Mouse (Mus musculus) erythroblast, embryonic 14.5 days (primary cell): ENCODE results near the gene Pla2g4c. TPM values are rescaled to one million over a fixed set of nuclear protein-coding genes. Genes with fewer than 3 reads are reported as not detected.
"Not testable (repeated sequence)": the region's sequence is repeated elsewhere in the genome, so short reads cannot be mapped to it uniquely, and the experiment has no call there.

ENCODE experiments used
- H3K27me3 ChIP-seq: 2 replicates; pipeline ENCODE4 v1.6.1; 2012; ENCODE audit warnings: inconsistent platforms; ENCODE audit not compliant: control insufficient read depth
- H3K36me3 ChIP-seq: 2 replicates; pipeline ENCODE4 v1.6.1; 2012; ENCODE audit warnings: mild to moderate bottlenecking, inconsistent platforms; ENCODE audit not compliant: control insufficient read depth
- H3K4me1 ChIP-seq: 2 replicates; pipeline ENCODE4 v1.6.1; 2012; ENCODE audit warnings: inconsistent platforms; ENCODE audit not compliant: control insufficient read depth
- H3K4me3 ChIP-seq: replicated peaks from 2 replicates; pipeline ENCODE3; 2012; ENCODE audit warnings: moderate library complexity, mild to moderate bottlenecking, inconsistent platforms
- H3K9me3 ChIP-seq: 2 replicates; pipeline ENCODE4 v1.6.1; 2012; ENCODE audit warnings: low read length, inconsistent platforms, mixed read lengths; ENCODE audit not compliant: control insufficient read depth
- GATA1 ChIP-seq: IDR thresholded peaks from 2 replicates; pipeline ENCODE4 v1.6.1; 2012; ENCODE audit warnings: low read length, inconsistent platforms, mixed read lengths
- TAL1 ChIP-seq: IDR thresholded peaks from 3 replicates; pipeline ENCODE4 v1.6.1; 2012; ENCODE audit warnings: low read length, inconsistent platforms, mixed read lengths
- polyA plus RNA-seq: library from polyadenylated mRNA; stranded (reverse); fragments of >175 nt; gene quantifications from 2 replicates; pipeline ENCODE4 v1.2.3, GENCODE M21; 2012

The Pla2g4c gene
- polyA plus RNA-seq = 0.05 and 0.06 TPM in 2 replicates

GRCm38 (mm10) chr7:13324316-13324715 lies at the start of gene Pla2g4c:
TSS of gene Pla2g4c (plus strand) at chr7:13324655.
- Histone ChIP-seq H3K4me3 (no peak within 1 kb of the TSS), H3K36me3 (peaks cover 72% of the 10 kb centered on the region), H3K4me1 (peaks cover 21% of the 10 kb centered on the region), H3K9me3 (no peaks in the 10 kb centered on the region), H3K27me3 (no peaks in the 10 kb centered on the region)
- TF ChIP-seq TAL1 (no peak), GATA1 (no peak)

GRCm38 (mm10) chr7:13277081-13277480 lies 47.4 kb upstream of the Pla2g4c start, which contains the start of gene Lig1:
TSS of gene Lig1 (plus strand) at chr7:13277283.
- H3K4me3 ChIP-seq = peak within 1 kb of the TSS; percentile 65
- peaks cover 64% of the 10 kb centered on the region for H3K36me3 ChIP-seq
- TF ChIP-seq TAL1 = no peak
- TF ChIP-seq GATA1 = no peak
- H3K4me1 ChIP-seq = peaks cover 37% of the 10 kb centered on the region
- no peaks in the 10 kb centered on the region for H3K9me3 ChIP-seq
- H3K27me3 ChIP-seq = no peaks in the 10 kb centered on the region

GRCm38 (mm10) chr7:13277833-13278232 lies 46.6 kb upstream of the Pla2g4c start:
- TF ChIP-seq GATA1 (peak; percentile 29; the same call in 1 of the 2 replicates), TAL1 (peak; percentile 44; the same call in 2 of the 3 replicates)
- Histone ChIP-seq H3K36me3 (peaks cover 72% of the 10 kb centered on the region), H3K4me1 (peaks cover 38% of the 10 kb centered on the region), H3K9me3 (no peaks in the 10 kb centered on the region), H3K4me3 (peak overlapping the region; percentile 65), H3K27me3 (no peaks in the 10 kb centered on the region)

GRCm38 (mm10) chr7:13278308-13278891 lies 46.1 kb upstream of the Pla2g4c start, which contains the start of gene Zswim9:
TSS of gene Zswim9 (minus strand) at chr7:13278721.
- peak within 1 kb of the TSS; percentile 65 for H3K4me3 ChIP-seq
- peaks cover 40% of the 10 kb centered on the region for H3K4me1 ChIP-seq
- no peak for TF ChIP-seq GATA1
- no peak for TF ChIP-seq TAL1
- H3K27me3 ChIP-seq = no peaks in the 10 kb centered on the region
- no peaks in the 10 kb centered on the region for H3K9me3 ChIP-seq
- peaks cover 76% of the 10 kb centered on the region for H3K36me3 ChIP-seq

GRCm38 (mm10) chr7:13278957-13279356 lies 45.5 kb upstream of the Pla2g4c start:
- Histone ChIP-seq H3K36me3 (peaks cover 76% of the 10 kb centered on the region), H3K4me1 (peaks cover 40% of the 10 kb centered on the region), H3K4me3 (peak overlapping the region; percentile 65)
- H3K27me3 ChIP-seq, H3K9me3 ChIP-seq: not testable (repeated sequence)

GRCm38 (mm10) chr7:13288621-13289020 lies 35.8 kb upstream of the Pla2g4c start:
- Histone ChIP-seq H3K27me3 (no peaks in the 10 kb centered on the region), H3K36me3 (peaks cover 100% of the 10 kb centered on the region), H3K4me3 (no peak overlapping the region), H3K9me3 (no peaks in the 10 kb centered on the region), H3K4me1 (no peaks in the 10 kb centered on the region)
- TF ChIP-seq GATA1 (no peak), TAL1 (no peak)

- H3K36me3 ChIP-seq = peaks cover 100% of the 10 kb centered on the region
- H3K9me3 ChIP-seq = no peaks in the 10 kb centered on the region
- TF ChIP-seq GATA1 = no peak
- TF ChIP-seq TAL1 = no peak
Observed at GRCm38 (mm10) chr7:13290041-13290675, 34.3 kb upstream of the Pla2g4c start.

GRCm38 (mm10) chr7:13291370-13291769 lies 33.1 kb upstream of the Pla2g4c start:
- no peak for TF ChIP-seq GATA1
- TF ChIP-seq TAL1 = no peak
- Histone ChIP-seq H3K36me3 (peaks cover 100% of the 10 kb centered on the region), H3K4me1 (no peaks in the 10 kb centered on the region)

More at GRCm38 (mm10) chr7:13290041-13290675, 34.3 kb upstream of the Pla2g4c start:
- no peaks in the 10 kb centered on the region for H3K4me1 ChIP-seq
- H3K27me3 ChIP-seq = no peaks in the 10 kb centered on the region
- H3K4me3 ChIP-seq = no peak overlapping the region

More at GRCm38 (mm10) chr7:13291370-13291769, 33.1 kb upstream of the Pla2g4c start:
- H3K27me3 ChIP-seq = no peaks in the 10 kb centered on the region
- no peak overlapping the region for H3K4me3 ChIP-seq
- H3K9me3 ChIP-seq = no peaks in the 10 kb centered on the region
